Mouse (Mus musculus) megakaryocyte, embryonic 14.5 days (primary cell): ENCODE results near the gene Acad11. TPM values are rescaled to one million over a fixed set of nuclear protein-coding genes. Genes with fewer than 3 reads are reported as not detected.

Source experiments
- H3K27me3 ChIP-seq: replicated peaks from 2 replicates; pipeline ENCODE3; 2012; ENCODE audit warnings: inconsistent platforms
- H3K36me3 ChIP-seq: replicated peaks from 2 replicates; pipeline ENCODE3; 2012; ENCODE audit warnings: low read length, inconsistent platforms, mixed read lengths
- H3K4me1 ChIP-seq: 2 replicates; pipeline ENCODE4 v1.6.1; 2012; ENCODE audit warnings: inconsistent platforms
- H3K4me3 ChIP-seq: replicated peaks from 2 replicates; pipeline ENCODE3; 2012; ENCODE audit warnings: moderate library complexity, mild to moderate bottlenecking, inconsistent platforms
- H3K9me3 ChIP-seq: 2 replicates; pipeline ENCODE4 v1.6.1; 2012; ENCODE audit warnings: inconsistent platforms
- FLI1 ChIP-seq: IDR thresholded peaks from 2 replicates; pipeline ENCODE4 v1.6.1; 2012; ENCODE audit warnings: low read length, inconsistent platforms, mixed read lengths
- GATA1 ChIP-seq: IDR thresholded peaks from 3 replicates; pipeline ENCODE4 v1.6.1; 2012; ENCODE audit warnings: mixed read lengths, low read length, inconsistent platforms, borderline replicate concordance
- polyA plus RNA-seq: library from polyadenylated mRNA; stranded (reverse); fragments of >175 nt; gene quantifications from 2 replicates; pipeline ENCODE4 v1.2.3, GENCODE M21; 2012; ENCODE audit warnings: low replicate concordance; ENCODE audit not compliant: insufficient read depth

The Acad11 gene
- polyA plus RNA-seq, result 14.6 and 20.5 TPM in 2 replicates

GRCm38 (mm10) chr9:104063244-104063961 is at the start of gene Acad11:
Gene Acad11 (plus strand): TSS chr9:104063377.
- Histone ChIP-seq H3K9me3 (no peaks in the 10 kb centered on the region), H3K27me3 (no peaks in the 10 kb centered on the region), H3K4me3 (peak within 1 kb of the TSS; percentile 100), H3K36me3 (peaks cover 25% of the 10 kb centered on the region), H3K4me1 (peaks cover 39% of the 10 kb centered on the region)
- TF ChIP-seq FLI1, result no peak
- TF ChIP-seq GATA1, result no peak

- peaks cover 10% of the 10 kb centered on the region for H3K36me3 ChIP-seq
- TF ChIP-seq GATA1 (no peak), FLI1 (no peak)
- no peaks in the 10 kb centered on the region for H3K27me3 ChIP-seq
- no peaks in the 10 kb centered on the region for H3K4me1 ChIP-seq
- H3K4me3 ChIP-seq, result no peak overlapping the region
- H3K9me3 ChIP-seq, result no peaks in the 10 kb centered on the region
These were observed 48.7 kb upstream of the Acad11 start for GRCm38 (mm10) chr9:104014526-104014925.

DNA sequence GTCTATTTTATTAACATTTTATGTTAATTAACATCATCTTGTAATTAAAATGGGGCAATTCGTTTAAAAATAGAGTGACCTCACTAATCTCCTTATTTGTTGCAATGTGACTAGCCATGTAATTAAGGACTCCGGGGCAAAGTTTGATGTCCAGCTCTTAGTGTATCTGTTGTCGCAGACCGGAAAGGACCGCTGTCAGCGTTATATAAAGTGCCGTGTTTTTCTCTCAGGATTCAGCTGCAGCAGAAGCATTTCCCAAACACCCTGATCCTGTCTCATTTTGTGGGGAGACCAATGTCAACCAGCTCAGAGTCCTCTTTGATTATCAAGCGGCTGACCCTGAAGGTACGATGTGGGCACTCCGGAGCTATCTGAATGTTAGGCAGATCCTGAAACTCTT is 42.2 kb upstream of the Acad11 start:
- H3K27me3 ChIP-seq, result no peaks in the 10 kb centered on the region
- peaks cover 13% of the 10 kb centered on the region for H3K36me3 ChIP-seq
- H3K9me3 ChIP-seq, result no peaks in the 10 kb centered on the region
- no peak overlapping the region for H3K4me3 ChIP-seq
- TF ChIP-seq FLI1, result no peak
- no peak for TF ChIP-seq GATA1
- H3K4me1 ChIP-seq, result no peaks in the 10 kb centered on the region

DNA sequence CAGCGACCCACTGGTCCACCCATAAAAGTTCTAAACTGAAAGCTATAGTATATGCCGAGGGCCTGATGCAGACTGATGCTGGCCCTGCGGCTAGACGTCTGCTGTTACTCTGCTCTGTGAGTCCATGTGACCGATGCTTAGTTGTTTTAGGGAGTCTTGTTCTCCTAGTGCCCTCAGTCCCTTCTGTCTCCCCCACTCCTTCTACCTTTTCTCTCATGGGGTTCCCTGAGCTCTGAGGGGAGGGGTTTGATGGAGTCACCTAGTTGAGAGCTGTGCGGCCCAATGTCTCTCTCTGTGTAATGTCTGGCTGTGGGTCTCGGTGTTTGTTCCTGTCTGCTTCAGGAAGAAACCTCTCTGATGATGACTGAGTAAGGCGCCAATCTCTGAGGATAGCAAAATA is 36.0 kb upstream of the Acad11 start:
- no peak overlapping the region for H3K4me3 ChIP-seq
- H3K36me3 ChIP-seq, result peaks cover 6% of the 10 kb centered on the region
- peaks cover 9% of the 10 kb centered on the region; the same call in 1 of the 2 replicates for H3K9me3 ChIP-seq
- no peaks in the 10 kb centered on the region for H3K27me3 ChIP-seq
- TF ChIP-seq GATA1, result no peak
- TF ChIP-seq FLI1, result no peak
- no peaks in the 10 kb centered on the region for H3K4me1 ChIP-seq

- peaks cover 6% of the 10 kb centered on the region for H3K36me3 ChIP-seq
- no peak for TF ChIP-seq GATA1
- no peak for TF ChIP-seq FLI1
- no peaks in the 10 kb centered on the region for H3K4me1 ChIP-seq
- H3K4me3 ChIP-seq, result peak overlapping the region; percentile 5
- peaks cover 9% of the 10 kb centered on the region; the same call in 1 of the 2 replicates for H3K9me3 ChIP-seq
- no peaks in the 10 kb centered on the region for H3K27me3 ChIP-seq
These were observed 33.3 kb upstream of the Acad11 start for GRCm38 (mm10) chr9:104029861-104030260.

GRCm38 (mm10) chr9:104034231-104034630 is 28.9 kb upstream of the Acad11 start:
- Histone ChIP-seq H3K4me1 (peaks cover 11% of the 10 kb centered on the region), H3K4me3 (no peak overlapping the region), H3K36me3 (peaks cover 12% of the 10 kb centered on the region), H3K27me3 (no peaks in the 10 kb centered on the region), H3K9me3 (no peaks in the 10 kb centered on the region)
- no peak for TF ChIP-seq GATA1
- TF ChIP-seq FLI1, result no peak

DNA sequence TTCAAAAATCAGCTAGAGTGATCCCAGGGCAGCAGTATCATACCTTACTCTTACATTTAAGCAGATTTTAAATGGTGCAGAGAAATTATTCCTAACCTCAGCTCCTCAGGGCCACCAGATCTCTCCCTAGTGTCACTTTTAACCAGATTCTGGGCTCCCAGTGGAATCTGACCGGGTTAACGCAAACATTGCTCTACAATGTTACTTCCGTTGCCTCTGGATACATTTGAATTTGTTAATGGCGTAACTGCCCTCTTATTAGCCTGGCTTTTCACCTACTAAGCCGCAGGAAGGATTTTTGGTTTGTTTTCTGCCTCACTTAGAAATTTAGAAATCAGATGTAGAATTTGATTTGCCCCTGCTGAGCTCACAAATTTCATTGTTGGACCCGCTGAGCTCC is 28.5 kb upstream of the Acad11 start:
- no peaks in the 10 kb centered on the region for H3K27me3 ChIP-seq
- peaks cover 11% of the 10 kb centered on the region for H3K4me1 ChIP-seq
- TF ChIP-seq GATA1 (no peak), FLI1 (no peak)
- H3K36me3 ChIP-seq, result peaks cover 12% of the 10 kb centered on the region
- no peaks in the 10 kb centered on the region for H3K9me3 ChIP-seq
- H3K4me3 ChIP-seq, result no peak overlapping the region

- Histone ChIP-seq H3K4me3 (peak overlapping the region; percentile 33), H3K4me1 (peaks cover 14% of the 10 kb centered on the region), H3K9me3 (no peaks in the 10 kb centered on the region), H3K27me3 (no peaks in the 10 kb centered on the region), H3K36me3 (peaks cover 10% of the 10 kb centered on the region)
- TF ChIP-seq GATA1 (no peak), FLI1 (no peak)
These were observed 27.7 kb upstream of the Acad11 start for GRCm38 (mm10) chr9:104035261-104036015.

- no peak overlapping the region for H3K4me3 ChIP-seq
- peaks cover 12% of the 10 kb centered on the region for H3K36me3 ChIP-seq
- no peaks in the 10 kb centered on the region for H3K27me3 ChIP-seq
- TF ChIP-seq GATA1, result no peak
- no peak for TF ChIP-seq FLI1
- H3K4me1 ChIP-seq, result peaks cover 18% of the 10 kb centered on the region
- H3K9me3 ChIP-seq, result no peaks in the 10 kb centered on the region
These were observed 24.9 kb upstream of the Acad11 start for GRCm38 (mm10) chr9:104038266-104038665.
